Mouse (Mus musculus): ENCODE results near the gene Gm14434.
"Not testable (repeated sequence)": the region's sequence is repeated elsewhere in the genome, so short reads cannot be mapped to it uniquely, and the experiment has no call there.

Gene Gm14434

GRCm38 (mm10) chr2:176486683-176487082, at the start of gene Gm14434:
Gene Gm14434 (minus strand): TSS chr2:176486783.
- not testable (repeated sequence) for DNase-seq

- DNase-seq = not testable (repeated sequence)
Observed at GRCm38 (mm10) chr2:176520756-176521155, 34.2 kb upstream of the Gm14434 start, which contains the start of gene Zfp967. Gene Zfp967 (plus strand): TSS chr2:176521056.

GRCm38 (mm10) chr2:176423294-176423693, 63.3 kb downstream of the Gm14434 start, which contains the start of gene Gm14435:
Gene Gm14435 (plus strand): TSS chr2:176423594.
- not testable (repeated sequence) for DNase-seq
